Mouse (Mus musculus): ENCODE data around the gene Nrxn1.

Nrxn1 gene

GRCm38 (mm10) chr17:90962904-90963531, 129.9 kb downstream of the Nrxn1 start:
- peak; percentile 4 for DNase-seq

DNA sequence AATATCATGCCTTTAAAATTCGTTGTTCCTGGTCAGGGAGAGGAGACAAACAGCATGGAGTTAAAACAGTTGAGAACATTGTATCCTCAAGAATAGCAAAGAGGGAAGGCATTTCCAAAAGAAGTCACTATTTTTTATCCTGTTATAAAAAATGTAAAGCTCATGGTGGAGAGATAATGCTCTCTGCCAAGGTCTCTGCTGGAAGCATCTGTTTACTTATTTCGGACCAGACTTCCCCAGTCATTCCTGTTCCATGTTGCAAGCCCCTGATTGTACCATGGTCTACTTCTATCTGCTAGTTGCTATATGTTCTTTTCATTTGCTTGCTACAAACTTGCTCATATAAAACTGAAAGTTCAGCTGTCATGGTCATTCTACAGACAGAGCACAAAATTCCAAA, 137.7 kb downstream of the Nrxn1 start:
- no peak for DNase-seq

GRCm38 (mm10) chr17:90934929-90935328, 157.9 kb downstream of the Nrxn1 start:
- DNase-seq = no peak

DNA sequence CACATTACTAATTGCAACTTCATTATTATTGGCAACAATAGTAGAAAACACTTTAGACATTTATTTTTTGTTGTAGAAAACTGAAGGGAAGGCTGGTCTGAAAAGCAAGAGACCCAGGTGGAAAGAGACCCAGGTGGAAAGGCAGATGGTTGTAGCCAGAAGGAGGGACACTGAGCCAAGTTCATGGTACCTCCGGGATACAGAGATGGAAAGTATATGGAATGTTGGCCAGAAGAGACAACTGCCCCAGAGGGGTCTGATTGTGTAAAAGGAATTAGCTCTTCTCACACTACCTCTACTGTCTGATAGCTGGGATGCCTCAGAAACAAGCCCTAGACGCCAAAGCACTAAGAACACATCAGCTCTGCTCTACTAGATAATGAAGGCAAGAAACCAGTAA, 179.6 kb downstream of the Nrxn1 start:
- DNase-seq = no peak

DNA sequence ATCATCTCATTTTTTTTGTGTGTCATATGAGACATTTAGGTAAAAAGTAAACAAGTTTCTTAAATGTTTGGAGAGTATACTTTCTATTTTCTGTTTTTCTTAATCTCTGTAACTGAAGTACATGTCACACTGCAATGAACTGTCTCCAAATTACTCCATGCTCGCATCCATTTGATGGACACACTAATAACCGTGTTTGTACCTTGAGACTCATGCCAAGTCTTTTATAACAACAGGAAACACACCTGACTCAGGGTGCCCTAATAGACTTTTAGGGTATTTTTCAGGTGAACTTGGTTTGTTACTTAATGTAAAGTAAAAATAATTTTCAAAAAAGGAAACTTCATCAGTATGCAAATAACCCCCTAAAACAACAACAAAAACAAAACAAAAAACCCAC, 180.1 kb downstream of the Nrxn1 start:
- no peak for DNase-seq

GRCm38 (mm10) chr17:90912341-90912740, 180.5 kb downstream of the Nrxn1 start:
- no peak for DNase-seq

DNA sequence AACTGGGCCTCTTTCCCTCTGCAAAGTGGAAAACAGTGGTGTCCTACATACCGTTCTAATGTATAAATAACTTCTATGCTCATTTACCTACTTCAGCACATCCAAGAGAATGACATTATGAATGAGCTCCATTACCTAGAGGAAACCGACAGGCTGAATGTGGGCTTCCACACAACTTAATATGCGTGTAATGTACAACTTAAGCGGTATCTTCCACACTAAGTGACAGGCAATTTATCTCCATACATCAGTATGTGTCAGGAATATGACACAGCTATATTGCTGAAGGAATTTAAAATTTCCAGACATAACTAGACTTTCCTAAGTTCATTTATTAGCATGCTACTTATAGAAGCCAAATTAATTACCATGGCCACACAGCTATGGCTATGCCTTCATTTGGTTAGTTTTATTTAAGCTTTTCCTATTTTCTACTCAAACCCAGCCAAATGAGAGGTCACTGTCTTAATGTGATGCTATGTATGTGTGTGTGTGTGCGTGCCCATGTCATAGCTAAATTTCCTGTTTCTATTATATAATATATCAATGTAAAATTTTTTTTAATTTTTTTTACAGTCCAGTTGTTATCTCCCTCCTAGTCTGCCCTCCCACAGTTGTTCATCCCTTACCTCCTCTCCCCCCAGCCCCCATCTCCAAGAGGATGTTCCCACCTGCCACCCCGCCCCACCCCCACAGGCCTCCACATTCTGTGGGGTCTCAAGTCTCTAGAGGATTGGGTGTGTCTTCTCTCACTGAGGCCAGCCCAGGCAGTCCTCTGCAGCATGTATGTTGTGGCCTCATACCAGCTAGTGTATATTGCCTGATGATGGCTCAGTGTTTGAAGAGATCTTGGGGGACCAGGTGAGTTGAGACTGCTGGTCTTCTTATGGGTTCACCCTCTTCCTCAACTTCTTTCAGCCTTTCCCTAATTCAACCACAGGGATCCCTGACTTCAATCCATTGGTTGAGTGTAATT, 186.5 kb downstream of the Nrxn1 start:
- DNase-seq = no peak

- no peak for DNase-seq
Measured at GRCm38 (mm10) chr17:90905143-90905542, 187.7 kb downstream of the Nrxn1 start.

- DNase-seq = no peak
Measured at GRCm38 (mm10) chr17:90892327-90893259, 200.3 kb downstream of the Nrxn1 start.

DNA sequence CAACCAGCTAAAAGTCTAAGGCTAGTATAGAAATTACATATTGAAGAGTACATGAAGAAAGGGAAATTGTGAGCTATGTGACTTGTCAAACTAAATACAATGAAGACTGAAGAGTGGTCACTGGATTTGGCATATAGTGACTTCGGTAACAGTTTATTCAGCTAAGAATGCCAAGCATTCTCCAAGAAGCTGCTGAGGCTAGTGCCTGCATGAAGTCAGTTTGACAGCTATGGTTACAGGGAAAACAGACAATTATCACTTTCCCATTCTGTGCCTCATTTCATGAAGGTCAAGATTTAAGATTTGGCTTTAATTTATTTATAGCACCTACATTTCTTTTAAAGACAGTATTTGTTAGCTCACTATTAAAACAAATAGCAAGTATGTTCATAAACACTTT, 201.2 kb downstream of the Nrxn1 start:
- no peak for DNase-seq

- DNase-seq = no peak
Measured at GRCm38 (mm10) chr17:90857225-90857624, 235.6 kb downstream of the Nrxn1 start.

DNA sequence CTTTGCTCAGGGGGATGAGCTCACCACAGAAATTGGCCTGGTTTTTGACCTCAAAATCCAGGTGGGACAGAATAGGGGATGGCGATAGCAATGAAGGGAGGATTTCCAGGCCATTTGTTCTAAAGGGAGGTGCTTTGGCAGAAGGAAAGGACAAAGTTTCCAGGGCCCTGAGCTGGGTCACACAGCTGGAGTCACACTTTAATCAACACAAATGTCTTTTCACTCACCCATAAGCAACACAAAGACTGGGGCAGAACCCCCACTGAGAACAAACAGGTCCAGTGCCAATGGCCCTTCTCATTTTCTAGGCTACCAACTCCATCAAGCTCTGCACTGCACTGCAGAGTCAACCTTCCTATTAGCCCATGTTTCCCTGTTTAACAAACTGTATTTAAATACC, 249.0 kb downstream of the Nrxn1 start:
- no peak for DNase-seq

- DNase-seq = no peak
Measured at GRCm38 (mm10) chr17:90843072-90843611, 249.7 kb downstream of the Nrxn1 start.

DNA sequence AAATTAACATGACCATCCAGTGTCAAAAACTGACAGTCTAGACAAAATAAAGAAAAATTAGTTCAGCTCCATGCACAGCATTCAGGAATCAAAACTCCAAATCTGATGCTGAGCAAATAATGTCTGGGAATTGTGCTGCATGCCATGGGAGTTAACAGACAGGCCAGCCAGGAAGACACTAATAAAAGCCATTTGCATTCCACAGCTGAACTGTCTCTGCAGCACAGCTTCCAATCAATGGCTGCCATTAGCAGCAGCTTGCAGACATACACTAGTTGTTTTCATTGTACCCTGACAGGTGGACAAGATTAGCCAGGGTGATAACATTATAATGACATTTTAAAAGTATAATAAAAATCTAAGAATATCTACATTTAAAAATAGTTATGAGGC, 255.9 kb downstream of the Nrxn1 start:
- peak; percentile 2 for DNase-seq

GRCm38 (mm10) chr17:90836154-90837021, 256.5 kb downstream of the Nrxn1 start:
- DNase-seq = no peak

GRCm38 (mm10) chr17:90818340-90818739, 274.5 kb downstream of the Nrxn1 start:
- no peak for DNase-seq

- no peak for DNase-seq
Measured at GRCm38 (mm10) chr17:90817898-90818297, 275.0 kb downstream of the Nrxn1 start.

DNA sequence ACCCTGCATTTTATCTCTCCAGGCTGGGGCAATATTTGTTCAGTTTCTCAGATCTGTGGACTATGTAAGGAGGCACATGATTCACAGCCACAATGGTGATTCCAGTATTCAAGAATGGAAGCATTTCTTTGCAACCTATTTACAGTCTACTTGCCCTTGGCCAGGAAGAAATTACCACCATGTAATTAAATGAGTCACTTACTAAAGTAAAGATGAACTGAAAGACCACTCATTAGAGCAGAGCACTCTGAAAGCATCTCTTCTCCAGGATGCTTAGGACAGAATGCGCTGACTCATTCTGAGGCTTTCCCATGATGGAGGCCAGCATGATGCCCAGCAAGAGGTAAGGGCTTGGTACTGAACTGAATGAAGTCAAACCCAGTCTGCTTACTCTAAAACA, 277.6 kb downstream of the Nrxn1 start:
- no peak for DNase-seq

DNA sequence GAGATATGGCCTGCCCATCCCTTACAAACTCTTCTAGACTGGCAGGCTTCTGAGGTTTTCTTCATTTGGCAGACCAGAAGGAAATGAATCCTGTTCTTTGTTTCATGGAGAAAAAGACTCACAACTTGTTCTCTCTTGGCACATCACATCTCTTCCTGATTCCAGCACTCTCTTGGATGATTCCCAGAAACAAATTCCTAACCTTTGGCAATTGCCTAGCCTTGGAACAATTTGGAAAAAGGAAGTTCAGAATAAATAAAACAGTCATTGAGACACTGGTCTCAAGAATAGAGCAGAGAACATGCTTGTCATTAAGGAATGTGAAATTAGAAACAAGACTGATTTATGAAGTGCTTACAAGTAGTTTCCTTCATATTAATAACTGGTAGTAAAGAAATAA, 279.1 kb downstream of the Nrxn1 start:
- DNase-seq = peak; percentile 60

DNA sequence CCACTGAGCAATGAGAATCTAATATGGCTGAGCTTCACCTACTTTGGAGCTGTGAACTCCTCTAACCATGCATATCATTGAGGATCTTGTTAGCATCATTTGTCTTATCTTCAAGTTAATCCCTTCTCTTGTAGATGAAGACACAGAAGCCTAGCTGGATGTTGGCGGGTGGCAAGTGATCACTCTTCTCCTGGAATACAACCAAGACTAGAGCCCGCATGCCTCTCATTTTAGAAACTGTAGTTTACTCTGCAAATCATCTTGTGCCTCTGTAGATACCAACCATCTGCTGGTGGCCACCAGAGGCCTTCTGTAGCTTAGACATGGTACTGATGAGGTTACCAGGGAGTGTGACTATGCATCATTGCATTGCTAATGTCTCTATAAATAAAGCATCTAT, 280.4 kb downstream of the Nrxn1 start:
- DNase-seq = no peak
